Mouse (Mus musculus): Measurements from ENCODE around the gene Mta2. TPM values are rescaled to one million over a fixed set of nuclear protein-coding genes. Genes with fewer than 3 reads are reported as not detected.

The Mta2 gene
- polyA plus RNA-seq, 1 experiment from 2014 or later, result 187 TPM

GRCm38 (mm10) chr19:8930117-8930516 lies 11.6 kb upstream of the Mta2 start:
- no peak overlapping the region for H3K27ac ChIP-seq
- H3K4me1 ChIP-seq, result peaks cover 20% of the 10 kb centered on the region
- H3K36me3 ChIP-seq, result peaks cover 62% of the 10 kb centered on the region
- 8% methylated on average over 11 of the region's 11 CpGs for WGBS
- no peaks in the 10 kb centered on the region for H3K9me3 ChIP-seq
- H3K9ac ChIP-seq, result peak overlapping the region; percentile 89
- peak overlapping the region; percentile 77 for H3K4me3 ChIP-seq
- no peak for ATAC-seq (ENCODE audit: insufficient number of reproducible peaks, insufficient read depth, low FRiP score, low TSS enrichment, low read depth)
- H3K27me3 ChIP-seq, result no peaks in the 10 kb centered on the region
- H3K4me2 ChIP-seq, result peak overlapping the region; percentile 78

GRCm38 (mm10) chr19:8930771-8931170 lies 10.9 kb upstream of the Mta2 start:
- Histone ChIP-seq H3K4me1 (peaks cover 20% of the 10 kb centered on the region), H3K9ac (peak overlapping the region; percentile 89), H3K4me2 (peak overlapping the region; percentile 78), H3K27ac (no peak overlapping the region), H3K27me3 (no peaks in the 10 kb centered on the region), H3K4me3 (peak overlapping the region; percentile 77), H3K9me3 (no peaks in the 10 kb centered on the region), H3K36me3 (peaks cover 62% of the 10 kb centered on the region)
- ATAC-seq (ENCODE audit: insufficient number of reproducible peaks, insufficient read depth, low FRiP score, low TSS enrichment, low read depth), result no peak
- 71% methylated on average over 7 of the region's 7 CpGs for WGBS

- peaks cover 74% of the 10 kb centered on the region for H3K36me3 ChIP-seq
- 86% methylated on average over 2 of the region's 2 CpGs for WGBS
- no peak overlapping the region for H3K9ac ChIP-seq
These were observed 4.9 kb upstream of the Mta2 start for GRCm38 (mm10) chr19:8936736-8937135.

GRCm38 (mm10) chr19:8940526-8941133 lies 1.0 kb upstream of the Mta2 start:
- H3K4me3 ChIP-seq, result peak overlapping the region; percentile 97
- peak overlapping the region; percentile 59 for H3K4me2 ChIP-seq
- no peaks in the 10 kb centered on the region for H3K9me3 ChIP-seq
- no peak for ATAC-seq (ENCODE audit: insufficient number of reproducible peaks, insufficient read depth, low FRiP score, low TSS enrichment, low read depth)
- H3K27ac ChIP-seq, result peak overlapping the region; percentile 99
- no peaks in the 10 kb centered on the region for H3K27me3 ChIP-seq
- H3K9ac ChIP-seq, result peak overlapping the region; percentile 99
- H3K4me1 ChIP-seq, result peaks cover 42% of the 10 kb centered on the region
- peaks cover 59% of the 10 kb centered on the region for H3K36me3 ChIP-seq
- WGBS, result 73% methylated on average over 15 of the region's 15 CpGs

More at GRCm38 (mm10) chr19:8936736-8937135, 4.9 kb upstream of the Mta2 start:
- no peaks in the 10 kb centered on the region for H3K9me3 ChIP-seq
- no peak overlapping the region for H3K27ac ChIP-seq
- H3K4me3 ChIP-seq, result no peak overlapping the region
- H3K4me1 ChIP-seq, result peaks cover 15% of the 10 kb centered on the region
- no peak overlapping the region for H3K4me2 ChIP-seq
- H3K27me3 ChIP-seq, result no peaks in the 10 kb centered on the region
- no peak for ATAC-seq (ENCODE audit: insufficient number of reproducible peaks, insufficient read depth, low FRiP score, low TSS enrichment, low read depth)

GRCm38 (mm10) chr19:8941136-8941514 lies 550 bp upstream of the Mta2 start:
- 38% methylated on average over 10 of the region's 10 CpGs for WGBS
- peaks cover 61% of the 10 kb centered on the region for H3K36me3 ChIP-seq
- H3K4me1 ChIP-seq, result peaks cover 43% of the 10 kb centered on the region
- no peaks in the 10 kb centered on the region for H3K9me3 ChIP-seq
- peak overlapping the region; percentile 99 for H3K27ac ChIP-seq
- H3K9ac ChIP-seq, result peak overlapping the region; percentile 99
- peak overlapping the region; percentile 97 for H3K4me3 ChIP-seq
- H3K27me3 ChIP-seq, result no peaks in the 10 kb centered on the region
- H3K4me2 ChIP-seq, result peak overlapping the region; percentile 59
- no peak for ATAC-seq (ENCODE audit: insufficient number of reproducible peaks, insufficient read depth, low FRiP score, low TSS enrichment, low read depth)

- Histone ChIP-seq H3K4me2 (peak overlapping the region; percentile 59), H3K9ac (peak overlapping the region; percentile 99), H3K4me1 (peaks cover 43% of the 10 kb centered on the region), H3K4me3 (peak overlapping the region; percentile 97), H3K36me3 (peaks cover 59% of the 10 kb centered on the region), H3K27ac (peak overlapping the region; percentile 99), H3K9me3 (no peaks in the 10 kb centered on the region), H3K27me3 (no peaks in the 10 kb centered on the region)
- peak; percentile 62 for ATAC-seq (ENCODE audit: insufficient number of reproducible peaks, insufficient read depth, low FRiP score, low TSS enrichment, low read depth)
- WGBS, result under 1% methylated on average over 46 of the region's 46 CpGs
These were observed 745 bp downstream of the Mta2 start for GRCm38 (mm10) chr19:8942276-8942964.

- H3K9me3 ChIP-seq, result no peaks in the 10 kb centered on the region
- H3K27ac ChIP-seq, result peak overlapping the region; percentile 28; the same call in 1 of the 2 replicates
- 55% methylated on average over 2 of the region's 2 CpGs for WGBS
- H3K4me1 ChIP-seq, result peaks cover 43% of the 10 kb centered on the region
- no peaks in the 10 kb centered on the region for H3K27me3 ChIP-seq
- ATAC-seq (ENCODE audit: insufficient number of reproducible peaks, insufficient read depth, low FRiP score, low TSS enrichment, low read depth), result no peak
- peak overlapping the region; percentile 99 for H3K9ac ChIP-seq
- H3K4me2 ChIP-seq, result peak overlapping the region; percentile 59
- peak overlapping the region; percentile 97 for H3K4me3 ChIP-seq
- H3K36me3 ChIP-seq, result peaks cover 60% of the 10 kb centered on the region
These were observed 1.4 kb downstream of the Mta2 start for GRCm38 (mm10) chr19:8943047-8943446.

- peaks cover 43% of the 10 kb centered on the region for H3K4me1 ChIP-seq
- H3K4me3 ChIP-seq, result peak overlapping the region; percentile 97
- H3K27ac ChIP-seq, result peak overlapping the region; percentile 44; the same call in 1 of the 2 replicates
- H3K36me3 ChIP-seq, result peaks cover 60% of the 10 kb centered on the region
- 54% methylated on average over 5 of the region's 5 CpGs for WGBS
- H3K9me3 ChIP-seq, result no peaks in the 10 kb centered on the region
- no peak for ATAC-seq (ENCODE audit: insufficient number of reproducible peaks, insufficient read depth, low FRiP score, low TSS enrichment, low read depth)
- peak overlapping the region; percentile 59 for H3K9ac ChIP-seq
- peak overlapping the region; percentile 59 for H3K4me2 ChIP-seq
- no peaks in the 10 kb centered on the region for H3K27me3 ChIP-seq
These were observed 2.4 kb downstream of the Mta2 start for GRCm38 (mm10) chr19:8944062-8944461.

- peak overlapping the region; percentile 61; the same call in 1 of the 2 replicates for H3K9ac ChIP-seq
- H3K4me1 ChIP-seq, result peaks cover 43% of the 10 kb centered on the region
- no peaks in the 10 kb centered on the region for H3K9me3 ChIP-seq
- ATAC-seq (ENCODE audit: insufficient number of reproducible peaks, insufficient read depth, low FRiP score, low TSS enrichment, low read depth), result no peak
- peak overlapping the region; percentile 29 for H3K4me3 ChIP-seq
- WGBS, result 29% methylated on average over 5 of the region's 5 CpGs
- peaks cover 61% of the 10 kb centered on the region for H3K36me3 ChIP-seq
- H3K27ac ChIP-seq, result peak overlapping the region; percentile 64
- peak overlapping the region; percentile 59 for H3K4me2 ChIP-seq
- no peaks in the 10 kb centered on the region for H3K27me3 ChIP-seq
These were observed 3.1 kb downstream of the Mta2 start for GRCm38 (mm10) chr19:8944750-8945149.

GRCm38 (mm10) chr19:8945251-8945650 lies 3.6 kb downstream of the Mta2 start:
- peak overlapping the region; percentile 29 for H3K4me3 ChIP-seq
- H3K9ac ChIP-seq, result peak overlapping the region; percentile 61; the same call in 1 of the 2 replicates
- H3K27ac ChIP-seq, result peak overlapping the region; percentile 64; the same call in 1 of the 2 replicates
- H3K9me3 ChIP-seq, result no peaks in the 10 kb centered on the region
- ATAC-seq (ENCODE audit: insufficient number of reproducible peaks, insufficient read depth, low FRiP score, low TSS enrichment, low read depth), result no peak
- peaks cover 62% of the 10 kb centered on the region for H3K36me3 ChIP-seq
- peak overlapping the region; percentile 59 for H3K4me2 ChIP-seq
- H3K27me3 ChIP-seq, result no peaks in the 10 kb centered on the region
- H3K4me1 ChIP-seq, result peaks cover 41% of the 10 kb centered on the region
- 78% methylated on average over 6 of the region's 6 CpGs for WGBS

GRCm38 (mm10) chr19:8946929-8947328 lies 5.3 kb downstream of the Mta2 start:
- WGBS, result 87% methylated on average over 7 of the region's 7 CpGs
- Histone ChIP-seq H3K9ac (no peak overlapping the region), H3K4me2 (no peak overlapping the region), H3K4me3 (no peak overlapping the region), H3K36me3 (peaks cover 77% of the 10 kb centered on the region), H3K27ac (no peak overlapping the region), H3K4me1 (peaks cover 28% of the 10 kb centered on the region), H3K9me3 (no peaks in the 10 kb centered on the region), H3K27me3 (no peaks in the 10 kb centered on the region)
- no peak for ATAC-seq (ENCODE audit: insufficient number of reproducible peaks, insufficient read depth, low FRiP score, low TSS enrichment, low read depth)

GRCm38 (mm10) chr19:8950190-8950589 lies 8.5 kb downstream of the Mta2 start:
- WGBS, result 86% methylated on average over 5 of the region's 5 CpGs

More at GRCm38 (mm10) chr19:8950190-8950589, 8.5 kb downstream of the Mta2 start:
- no peaks in the 10 kb centered on the region for H3K27me3 ChIP-seq
- H3K4me3 ChIP-seq, result no peak overlapping the region
- peaks cover 28% of the 10 kb centered on the region for H3K4me1 ChIP-seq
- H3K4me2 ChIP-seq, result no peak overlapping the region
- no peak overlapping the region for H3K9ac ChIP-seq
- H3K27ac ChIP-seq, result no peak overlapping the region
- ATAC-seq (ENCODE audit: insufficient number of reproducible peaks, insufficient read depth, low FRiP score, low TSS enrichment, low read depth), result no peak
- H3K9me3 ChIP-seq, result no peaks in the 10 kb centered on the region
- peaks cover 75% of the 10 kb centered on the region for H3K36me3 ChIP-seq

Measured in embryonic facial prominence, embryonic 13.5 days (tissue).